Mouse (Mus musculus) gastrocnemius, postnatal 10 days (tissue): ENCODE measurements around the gene Zfp972. TPM values are rescaled to one million over a fixed set of nuclear protein-coding genes. Genes with fewer than 3 reads are reported as not detected.
A peak's percentile ranks its signal among the peaks of the same experiment; 100 is the strongest.
"Not testable (repeated sequence)": the region's sequence is repeated elsewhere in the genome, so short reads cannot be mapped to it uniquely, and the experiment has no call there.

Experiments
- DNase-seq: peaks from one replicate; pipeline ENCODE4 v3.0.0; 2021; ENCODE audit warnings: mixed read lengths
- long read RNA-seq, 2 experiments: library from polyadenylated mRNA; stranded (forward); transcript quantifications; one replicate each; pipeline ENCODE4 v2.0.0; 2021
- total RNA-seq, 2 experiments: library from RNA; stranded (reverse); gene quantifications; 2 replicates each; pipeline ENCODE4 v1.2.3; 2021

Gene Zfp972
- total RNA-seq = under 1 TPM; 0.47 to 0.52 TPM
- long read RNA-seq, experiment 1 = 0 reads
- long read RNA-seq, experiment 2 = 0 reads

DNA sequence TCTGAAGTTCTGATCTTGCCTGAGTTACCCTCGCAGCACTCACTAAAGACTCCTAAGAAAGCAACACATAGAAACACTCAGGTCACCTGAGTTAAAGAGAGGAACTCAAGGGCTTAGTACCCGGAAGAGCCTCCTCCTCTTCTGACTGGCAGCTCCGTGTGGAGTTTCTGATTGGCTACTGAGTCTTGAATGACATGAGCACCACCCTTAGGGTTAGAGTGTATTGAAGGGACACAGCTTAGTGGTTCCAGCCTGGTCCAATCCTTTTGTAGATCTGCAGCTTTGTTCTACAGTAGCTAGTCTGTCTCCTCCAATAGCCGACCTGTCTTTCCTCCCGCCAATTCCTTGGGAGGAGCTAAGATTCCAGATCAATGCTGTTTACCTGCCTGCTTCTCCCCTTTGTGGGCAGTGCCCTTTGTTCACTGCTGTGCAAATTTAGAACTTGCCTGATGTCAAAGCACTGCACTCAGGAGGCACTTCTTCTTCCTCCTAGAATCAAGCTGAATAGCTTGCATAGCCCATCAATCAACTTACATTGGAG lies at the start of gene Zfp972:
TSS of gene Zfp972 (minus strand) at position 51 of the 541 bp plus-strand sequence.
- DNase-seq = not testable (repeated sequence)

DNA sequence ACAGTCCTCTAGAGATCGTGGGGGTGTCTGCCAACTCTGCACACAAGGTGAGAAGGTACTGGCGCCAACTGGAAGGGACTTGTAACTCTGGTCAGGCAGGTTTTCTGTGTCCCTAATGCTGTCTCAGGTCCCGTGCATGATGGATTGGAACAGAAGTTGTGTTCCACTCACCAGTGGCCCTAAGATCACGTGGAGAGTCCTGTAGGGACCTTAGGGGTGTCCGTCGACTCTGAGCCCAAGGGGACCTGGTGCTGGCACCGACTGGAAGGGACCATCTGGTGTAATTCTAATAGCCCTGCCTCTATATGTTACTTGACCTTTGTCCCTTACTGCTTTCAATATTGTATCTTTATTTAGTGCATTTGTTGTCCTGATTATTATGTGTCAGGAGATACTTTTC lies 49.4 kb upstream of the Zfp972 start:
- not testable (repeated sequence) for DNase-seq

- peak; percentile 17 for DNase-seq
Measured at GRCm38 (mm10) chr2:177957145-177957544, 31.7 kb upstream of the Zfp972 start, which contains the start of gene Gm14326. Gene Gm14326 (minus strand): TSS chr2:177957297.

GRCm38 (mm10) chr2:177956734-177957133 lies 31.3 kb upstream of the Zfp972 start:
- DNase-seq = peak; percentile 13

GRCm38 (mm10) chr2:177903276-177903675 lies 22.1 kb downstream of the Zfp972 start:
- not testable (repeated sequence) for DNase-seq

DNA sequence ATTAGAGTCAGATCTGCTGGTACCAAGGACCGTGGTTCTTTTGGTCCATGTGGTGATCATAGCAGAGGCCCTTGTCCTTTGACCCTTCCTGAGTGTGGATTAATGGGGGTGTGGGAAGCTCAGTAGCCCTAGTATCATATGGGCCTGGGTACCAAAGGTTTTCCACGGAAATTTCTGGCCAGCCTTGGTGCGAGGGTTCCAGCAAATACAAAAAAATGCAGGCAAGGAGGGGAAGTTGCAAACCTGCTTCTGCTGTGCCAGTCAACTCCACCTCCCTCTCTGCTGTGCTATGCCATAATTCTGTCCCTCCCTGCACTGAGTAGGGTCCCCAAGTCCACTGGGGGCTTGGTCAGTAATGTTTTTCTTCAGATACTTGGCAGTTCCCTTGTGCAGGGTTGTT lies 27.2 kb downstream of the Zfp972 start:
- not testable (repeated sequence) for DNase-seq

- not testable (repeated sequence) for DNase-seq
Measured at GRCm38 (mm10) chr2:177897046-177897578, 28.3 kb downstream of the Zfp972 start, which contains the start of gene Gm14327. Gene Gm14327 (plus strand): TSS chr2:177897096.

GRCm38 (mm10) chr2:177887743-177888142 lies 37.7 kb downstream of the Zfp972 start:
- DNase-seq = not testable (repeated sequence)

DNA sequence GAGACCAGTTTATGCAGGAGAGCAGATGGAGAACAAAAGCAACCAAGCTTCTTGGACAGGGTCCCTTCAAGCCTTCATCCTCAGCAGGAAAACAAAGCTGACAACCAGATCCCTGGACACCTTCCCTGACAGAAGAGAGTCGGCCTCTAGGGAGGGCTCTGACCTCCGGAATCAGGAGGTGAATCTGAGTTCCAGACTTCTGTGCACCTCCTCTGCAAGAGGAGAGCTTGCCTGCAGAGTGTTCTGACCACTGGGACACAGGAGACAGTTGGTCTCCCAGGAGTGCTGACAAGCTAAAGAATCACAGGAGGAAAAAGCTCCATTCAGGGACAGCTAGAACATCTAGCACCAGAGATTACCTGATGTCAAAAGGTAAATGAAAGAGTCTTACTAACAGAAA lies 63.2 kb downstream of the Zfp972 start:
- DNase-seq = not testable (repeated sequence)

Other genes starting within 250 kb of the Zfp972 start
- 10 to 100 TPM; 11.0 to 16.5 TPM for gene Gm14322, start 166.3 kb downstream of the Zfp972 start, total RNA-seq
- gene Gm14325, start 85.3 kb downstream of the Zfp972 start, total RNA-seq = 10 to 100 TPM; 66.5 to 70.7 TPM
- gene Gm14327, start 28.5 kb downstream of the Zfp972 start, total RNA-seq = 1 to 10 TPM; 2.8 to 4.3 TPM
- 10 to 100 TPM; 20.6 to 23.0 TPM for gene Gm14326, start 31.7 kb upstream of the Zfp972 start, total RNA-seq
- gene Zfp971, start 97.7 kb upstream of the Zfp972 start, total RNA-seq = 10 to 100 TPM; 17.7 to 19.8 TPM
- 1 to 10 TPM; 7.1 to 7.7 TPM for gene Zfp931, start 152.9 kb upstream of the Zfp972 start, total RNA-seq
- gene Phactr3, start 193.4 kb upstream of the Zfp972 start, total RNA-seq = under 1 TPM; 0.23 to 0.38 TPM